Comparison of ENCODE assay signal across 8 mouse cellular contexts in genomic region chr10:91183316-91183715, GRCm38 (mm10). TPM values are rescaled to one million over a fixed set of nuclear protein-coding genes. Genes with fewer than 3 reads are reported as not detected.
A peak's percentile ranks its signal among the peaks of the same experiment; 100 is the strongest.
DNase-seq lines count a peak whose midpoint lies in the region; ATAC-seq and TF ChIP-seq lines count a peak whose summit lies in the region.

No protein-coding gene starts in this region.

- no peak overlapping the region for H3K27ac ChIP-seq in testis, adult 2 months (ENCODE audit: control insufficient read depth, insufficient read depth, low read depth, low read length)
- peak overlapping the region; percentile 95 for H3K27ac ChIP-seq in embryonic facial prominence, embryonic 10.5 days (replicated peaks)
- H3K27ac ChIP-seq in hindbrain, embryonic 15.5 days (replicated peaks): peak overlapping the region; percentile 98
- H3K27ac ChIP-seq in liver, embryonic 11.5 days (ENCODE audit: low read depth, low read length): peak overlapping the region; percentile 99
- peak overlapping the region; percentile 89 for H3K27ac ChIP-seq in small intestine, adult 2 months (ENCODE audit: insufficient read depth, low read depth, low read length)

- no peak for ATAC-seq in hindbrain, embryonic 15.5 days (ENCODE audit: low FRiP score, low read depth)
- no peak for ATAC-seq in liver, embryonic 11.5 days (replicated peaks; ENCODE audit: low FRiP score)

- H3K36me3 ChIP-seq in testis, adult 2 months (ENCODE audit: control insufficient read depth, insufficient read depth, low read length): no peaks in the 10 kb centered on the region
- H3K36me3 ChIP-seq in embryonic facial prominence, embryonic 10.5 days (replicated peaks): no peaks in the 10 kb centered on the region
- no peaks in the 10 kb centered on the region for H3K36me3 ChIP-seq in hindbrain, embryonic 15.5 days
- H3K36me3 ChIP-seq in liver, embryonic 11.5 days (ENCODE audit: control insufficient read depth, insufficient read depth, low read length): no peaks in the 10 kb centered on the region
- no peaks in the 10 kb centered on the region for H3K36me3 ChIP-seq in small intestine, adult 2 months (ENCODE audit: control insufficient read depth, insufficient read depth, low read length)

- no peak for DNase-seq in testis, postnatal 14 days (ENCODE audit: low spot score)
- DNase-seq in embryonic facial prominence, embryonic 10.5 days (ENCODE audit: low spot score): peak; percentile 31
- DNase-seq in liver, embryonic 11.5 days (ENCODE audit: low spot score): peak; percentile 37
- no peak for DNase-seq in embryo, embryonic 9.5 days (ENCODE audit: extremely low spot score)
- no peak for DNase-seq in layer of hippocampus, postnatal 36 days

- H3K4me2 ChIP-seq in hindbrain, embryonic 15.5 days: peak overlapping the region; percentile 59
- peak overlapping the region; percentile 83 for H3K4me2 ChIP-seq in liver, embryonic 11.5 days

- no peak for TF ChIP-seq POLR2A in testis, adult 2 months (IDR thresholded peaks at IDR 0.05; ENCODE audit: control insufficient read depth, low read depth, low read length)
- TF ChIP-seq POLR2A in small intestine, adult 2 months (IDR thresholded peaks at IDR 0.05; ENCODE audit: low read depth, low read length): no peak; the same call in 1 of the 2 replicates

- no peaks in the 10 kb centered on the region for H3K9me3 ChIP-seq in embryonic facial prominence, embryonic 10.5 days
- H3K9me3 ChIP-seq in hindbrain, embryonic 15.5 days: no peaks in the 10 kb centered on the region
- H3K9me3 ChIP-seq in liver, embryonic 11.5 days (ENCODE audit: control insufficient read depth, low read length): no peaks in the 10 kb centered on the region

- no peaks in the 10 kb centered on the region for H3K27me3 ChIP-seq in testis, adult 2 months (ENCODE audit: control insufficient read depth, insufficient read depth, low read length)
- no peaks in the 10 kb centered on the region for H3K27me3 ChIP-seq in embryonic facial prominence, embryonic 10.5 days (replicated peaks; ENCODE audit: low read depth, poor library complexity, severe bottlenecking)
- H3K27me3 ChIP-seq in hindbrain, embryonic 15.5 days: no peaks in the 10 kb centered on the region
- no peaks in the 10 kb centered on the region for H3K27me3 ChIP-seq in liver, embryonic 11.5 days (replicated peaks; ENCODE audit: control insufficient read depth, insufficient read depth, low read length)
- no peaks in the 10 kb centered on the region for H3K27me3 ChIP-seq in small intestine, adult 2 months (ENCODE audit: control insufficient read depth, insufficient read depth, low read length)

- TF ChIP-seq CTCF in testis, adult 2 months (IDR thresholded peaks at IDR 0.05; ENCODE audit: control insufficient read depth, insufficient read depth, insufficient replicate concordance, low read depth, low read length): no peak
- TF ChIP-seq CTCF in small intestine, adult 2 months (IDR thresholded peaks at IDR 0.05; ENCODE audit: extremely low read depth, insufficient read length, insufficient replicate concordance, low read depth, low read length): no peak

- H3K4me3 ChIP-seq in testis, adult 2 months (ENCODE audit: control insufficient read depth, low read depth, low read length): peak overlapping the region; percentile 22; the same call in 1 of the 2 replicates
- peak overlapping the region; percentile 60; the same call in 1 of the 2 replicates for H3K4me3 ChIP-seq in embryonic facial prominence, embryonic 10.5 days
- peak overlapping the region; percentile 63 for H3K4me3 ChIP-seq in hindbrain, embryonic 15.5 days
- peak overlapping the region; percentile 60 for H3K4me3 ChIP-seq in liver, embryonic 11.5 days (ENCODE audit: low read depth, low read length)
- no peak overlapping the region for H3K4me3 ChIP-seq in small intestine, adult 2 months (ENCODE audit: low read depth, low read length)

- peaks cover 10% of the 10 kb centered on the region for H3K4me1 ChIP-seq in testis, adult 2 months (ENCODE audit: control insufficient read depth, insufficient read depth, low read length)
- H3K4me1 ChIP-seq in embryonic facial prominence, embryonic 10.5 days: peaks cover 33% of the 10 kb centered on the region
- peaks cover 39% of the 10 kb centered on the region for H3K4me1 ChIP-seq in hindbrain, embryonic 15.5 days (replicated peaks)
- H3K4me1 ChIP-seq in liver, embryonic 11.5 days (replicated peaks; ENCODE audit: control insufficient read depth, insufficient read depth, low read length): peaks cover 7% of the 10 kb centered on the region
- peaks cover 11% of the 10 kb centered on the region; the same call in 1 of the 2 replicates for H3K4me1 ChIP-seq in small intestine, adult 2 months (ENCODE audit: control insufficient read depth, insufficient read depth, insufficient read length, low read length)

- 48% methylated on average over 3 of the region's 3 CpGs for WGBS in embryonic facial prominence, embryonic 10.5 days
- 34% methylated on average over 3 of the region's 3 CpGs for WGBS in hindbrain, embryonic 15.5 days
- 58% methylated on average over 3 of the region's 3 CpGs for WGBS in liver, embryonic 11.5 days
- 31% methylated on average over 3 of the region's 3 CpGs for WGBS in small intestine, adult 2 months

- peak overlapping the region; percentile 67; the same call in 1 of the 2 replicates for H3K9ac ChIP-seq in hindbrain, embryonic 15.5 days
- H3K9ac ChIP-seq in liver, embryonic 11.5 days (ENCODE audit: low read depth, low read length): 0 out of 2 replicates have a peak overlapping the region, but pooled peaks have one; percentile 35

RNA-seq across cellular contexts. Expression of gene Tmpo, which starts 2.2 kb away (rescaled TPM):
- polyA plus RNA-seq in testis, adult 2 months (2012; rRNA removed): 17.2 and 17.4 TPM in 2 replicates
- polyA plus RNA-seq in embryonic facial prominence, embryonic 10.5 days (2016; fragmentation: Nextera tagmentation; extraction: Ambion mirVana): 260 and 265 TPM in 2 replicates
- polyA plus RNA-seq in hindbrain, embryonic 15.5 days (2015; fragmentation: Nextera tagmentation; extraction: Ambion mirVana): 96.7 and 108 TPM in 2 replicates
- polyA plus RNA-seq in liver, embryonic 11.5 days (2014; fragmentation: Nextera tagmentation; extraction: Ambion mirVana): 207 and 219 TPM in 2 replicates
- 18.5 and 29.0 TPM in 2 replicates for polyA plus RNA-seq in small intestine, adult 2 months (2012; rRNA removed)
- total RNA-seq in layer of hippocampus, postnatal 36 days (2021): 10 to 100 TPM; 38.8 to 41.2 TPM

RNA-seq across cellular contexts. Expression of gene Slc25a3, which starts 59.5 kb away (rescaled TPM):
- polyA plus RNA-seq in testis, adult 2 months (2012; rRNA removed): 147 and 151 TPM in 2 replicates
- 397 and 400 TPM in 2 replicates for polyA plus RNA-seq in embryonic facial prominence, embryonic 10.5 days (2016; fragmentation: Nextera tagmentation; extraction: Ambion mirVana)
- polyA plus RNA-seq in hindbrain, embryonic 15.5 days (2015; fragmentation: Nextera tagmentation; extraction: Ambion mirVana): 567 and 590 TPM in 2 replicates
- 481 and 504 TPM in 2 replicates for polyA plus RNA-seq in liver, embryonic 11.5 days (2014; fragmentation: Nextera tagmentation; extraction: Ambion mirVana)
- 486 and 781 TPM in 2 replicates for polyA plus RNA-seq in small intestine, adult 2 months (2012; rRNA removed)
- total RNA-seq in layer of hippocampus, postnatal 36 days (2021): 100 to 1,000 TPM; 499 to 538 TPM

Comparison
In these comparisons a context has a peak if more than half of its experiments do, and no peak if none do; other contexts are left out.
1. DNase-seq: peak in embryonic facial prominence, embryonic 10.5 days (single experiment) and liver, embryonic 11.5 days (single experiment); none in testis, postnatal 14 days (single experiment), embryo, embryonic 9.5 days (single experiment) and layer of hippocampus, postnatal 36 days (0 of 2).